Mouse (Mus musculus): ENCODE results near the gene Med19.

GRCm38 (mm10) chr2:84653354-84653753 is 24.8 kb upstream of the Med19 start:
- TF ChIP-seq ZC3H11A (IDR thresholded peaks at IDR 0.05; ENCODE audit: borderline replicate concordance, low read depth, low read length) (no peak), ZNF384 (IDR thresholded peaks at IDR 0.05; ENCODE audit: low read depth, low read length) (no peak), HCFC1 (IDR thresholded peaks at IDR 0.05; ENCODE audit: borderline replicate concordance, insufficient read depth, low read length) (no peak), MAFK (IDR thresholded peaks at IDR 0.05; ENCODE audit: insufficient read depth, low read depth, low read length) (no peak), CHD2 (IDR thresholded peaks at IDR 0.05; ENCODE audit: low read depth, low read length) (no peak)
